Mouse (Mus musculus) right cerebral cortex, adult 2 months (tissue): Measurements from ENCODE around the gene Fbxl15.

Experiments used
- DNase-seq, 2 experiments: peaks; one replicate each; pipeline ENCODE4 v3.0.0; 2021 to 2022; ENCODE audit warnings: low spot score in 2 of 2

Gene Fbxl15

DNA sequence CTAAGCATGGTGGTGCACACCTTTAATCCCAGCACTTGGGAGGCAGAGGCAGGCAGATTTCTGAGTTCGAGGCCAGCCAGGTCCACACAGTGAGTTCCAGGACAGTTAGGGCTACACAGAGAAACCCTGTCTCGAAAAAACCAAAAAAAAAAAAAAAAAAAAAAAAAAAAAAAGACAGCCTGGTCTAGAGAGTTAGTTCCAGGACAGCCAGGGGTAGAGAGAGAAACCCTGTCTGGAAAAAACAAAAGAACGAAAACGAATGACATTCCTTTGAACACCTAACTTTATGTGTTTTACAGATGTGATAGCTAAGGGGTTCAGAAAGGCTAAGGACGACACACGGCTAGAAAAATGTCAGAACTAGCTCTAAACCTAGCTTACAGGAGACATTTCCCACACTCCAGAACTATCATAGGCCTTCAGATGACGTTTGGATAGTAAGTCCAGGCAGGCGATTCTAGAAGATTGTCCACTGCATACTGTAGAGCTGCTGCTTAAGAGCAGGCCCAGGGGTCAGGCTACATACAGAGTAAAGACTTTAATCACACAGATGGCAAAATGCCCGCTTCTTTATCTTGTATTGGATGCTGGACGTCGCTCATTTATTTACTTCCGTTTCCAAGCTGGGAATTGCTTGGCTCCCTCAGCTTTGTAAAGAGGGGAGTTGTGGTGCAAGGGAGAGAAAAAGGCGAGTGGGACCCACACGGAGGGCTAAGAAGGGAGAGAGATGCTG, 20.1 kb downstream of the Fbxl15 start:
- no peak for DNase-seq

DNA sequence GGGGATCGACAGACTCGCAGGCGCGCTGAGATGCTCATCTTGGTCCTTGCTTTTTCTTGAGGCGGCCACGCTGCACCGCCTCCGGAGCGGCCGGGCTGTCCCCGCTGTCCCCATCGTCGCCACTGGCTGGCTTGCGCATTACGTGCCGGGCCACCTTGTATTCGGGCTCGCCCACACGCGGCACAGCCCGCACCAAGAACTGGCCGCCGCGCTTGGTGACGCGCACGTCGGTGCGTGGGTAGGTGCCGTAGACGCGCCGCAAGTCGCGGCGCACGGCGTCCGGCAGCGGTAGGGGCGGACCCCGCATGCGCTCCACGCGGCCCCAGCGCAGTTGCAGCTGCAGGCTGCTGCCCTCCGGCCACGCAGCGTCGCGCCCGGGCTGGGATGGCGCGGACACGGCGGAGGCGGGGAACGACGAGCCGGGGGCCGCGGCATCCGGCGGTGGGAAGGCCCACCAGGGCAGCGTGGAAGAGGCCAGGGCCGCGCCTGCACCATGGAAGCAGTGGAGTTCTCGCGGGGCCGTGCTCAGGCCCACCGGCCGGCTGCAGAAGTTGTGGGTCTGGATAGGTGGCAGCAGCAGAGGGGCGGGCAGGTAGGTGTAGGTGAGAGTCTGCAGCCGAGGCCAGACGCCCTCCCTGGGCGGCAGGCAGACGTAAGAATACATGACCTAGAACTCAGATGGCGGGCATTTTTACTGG, 20.9 kb downstream of the Fbxl15 start:
- peak; percentile 91 to 93 for DNase-seq

DNA sequence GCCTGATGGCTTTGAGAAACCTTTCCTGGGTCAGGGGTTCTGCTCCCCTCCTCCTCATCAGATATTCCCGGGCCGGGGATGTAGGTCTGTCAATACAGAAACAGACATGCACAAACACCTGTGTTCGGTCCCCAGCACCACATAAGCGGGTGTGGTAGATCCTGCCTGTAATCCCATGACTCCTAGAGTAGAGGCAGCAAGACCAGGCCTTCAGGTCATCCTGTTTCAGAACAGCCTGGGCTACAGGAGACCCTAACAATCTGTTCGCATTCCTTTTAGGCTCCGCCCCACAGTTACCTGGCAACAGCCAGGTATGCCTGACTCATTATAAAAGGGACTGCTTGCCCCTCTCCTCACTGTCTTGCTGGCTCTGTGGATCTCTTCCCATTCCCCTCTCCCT, 21.6 kb downstream of the Fbxl15 start:
- no peak for DNase-seq

DNA sequence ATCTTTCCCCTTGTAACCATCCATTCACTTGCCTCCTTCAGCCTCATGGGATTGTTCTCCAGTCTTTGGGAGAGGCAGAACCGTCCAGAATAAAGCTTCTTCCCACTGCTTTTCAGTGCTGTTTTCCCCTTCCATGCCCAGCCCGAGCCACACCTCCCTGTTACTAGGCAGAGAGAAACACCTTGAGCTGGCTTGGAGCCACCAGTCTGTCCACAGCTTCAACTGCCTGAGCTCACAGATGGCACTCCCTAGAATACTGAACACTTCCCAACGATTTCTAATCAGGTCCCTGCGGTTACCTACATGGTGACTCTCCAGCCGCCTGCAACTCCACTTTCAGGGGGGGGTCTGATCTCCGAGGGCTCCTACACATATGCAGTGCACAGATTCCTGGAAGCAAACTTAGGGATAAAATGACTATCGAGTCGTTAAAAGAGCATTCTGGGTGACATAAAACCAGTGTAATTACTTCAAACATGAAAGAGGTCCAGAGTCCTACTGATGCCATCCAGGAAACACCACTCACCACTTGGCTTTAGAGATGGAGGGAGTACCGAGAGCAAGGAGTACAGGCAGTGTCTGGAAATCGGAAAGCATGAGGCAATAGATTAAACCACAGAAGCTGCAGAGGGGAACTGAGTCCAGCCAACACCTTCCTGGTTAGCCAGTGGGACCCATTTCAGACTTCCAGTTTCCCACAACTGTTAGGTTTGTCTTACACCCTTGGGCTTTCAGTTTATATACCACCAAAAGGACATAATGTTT, 22.4 kb downstream of the Fbxl15 start, which contains the start of gene 2310034G01Rik:
Gene 2310034G01Rik, minus strand, starts transcription at position 135 of the 765 bp plus-strand sequence.
- DNase-seq, result no peak

DNA sequence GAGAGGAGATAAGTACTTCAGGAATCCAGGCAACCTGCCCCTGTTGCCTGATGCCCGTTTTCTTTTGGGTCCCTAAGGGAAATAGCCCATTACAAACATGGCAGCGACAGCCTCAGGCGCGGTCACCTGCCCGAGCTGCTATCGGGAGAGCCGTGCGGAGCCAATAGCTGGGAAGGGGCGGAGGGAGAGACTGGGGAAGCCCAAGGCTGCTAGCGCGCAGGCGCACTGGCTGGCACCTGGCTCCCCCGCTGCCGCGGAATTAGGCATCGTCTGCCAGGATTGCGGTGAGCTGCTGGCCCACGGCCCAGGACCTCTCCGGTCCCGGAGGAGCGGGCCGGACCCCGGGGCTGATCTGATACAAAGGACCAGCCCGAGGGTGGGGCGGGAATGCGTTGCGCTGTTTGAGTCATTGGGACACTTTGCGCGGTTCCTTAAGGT, 28.7 kb downstream of the Fbxl15 start:
- peak; percentile 91 to 92 for DNase-seq

DNA sequence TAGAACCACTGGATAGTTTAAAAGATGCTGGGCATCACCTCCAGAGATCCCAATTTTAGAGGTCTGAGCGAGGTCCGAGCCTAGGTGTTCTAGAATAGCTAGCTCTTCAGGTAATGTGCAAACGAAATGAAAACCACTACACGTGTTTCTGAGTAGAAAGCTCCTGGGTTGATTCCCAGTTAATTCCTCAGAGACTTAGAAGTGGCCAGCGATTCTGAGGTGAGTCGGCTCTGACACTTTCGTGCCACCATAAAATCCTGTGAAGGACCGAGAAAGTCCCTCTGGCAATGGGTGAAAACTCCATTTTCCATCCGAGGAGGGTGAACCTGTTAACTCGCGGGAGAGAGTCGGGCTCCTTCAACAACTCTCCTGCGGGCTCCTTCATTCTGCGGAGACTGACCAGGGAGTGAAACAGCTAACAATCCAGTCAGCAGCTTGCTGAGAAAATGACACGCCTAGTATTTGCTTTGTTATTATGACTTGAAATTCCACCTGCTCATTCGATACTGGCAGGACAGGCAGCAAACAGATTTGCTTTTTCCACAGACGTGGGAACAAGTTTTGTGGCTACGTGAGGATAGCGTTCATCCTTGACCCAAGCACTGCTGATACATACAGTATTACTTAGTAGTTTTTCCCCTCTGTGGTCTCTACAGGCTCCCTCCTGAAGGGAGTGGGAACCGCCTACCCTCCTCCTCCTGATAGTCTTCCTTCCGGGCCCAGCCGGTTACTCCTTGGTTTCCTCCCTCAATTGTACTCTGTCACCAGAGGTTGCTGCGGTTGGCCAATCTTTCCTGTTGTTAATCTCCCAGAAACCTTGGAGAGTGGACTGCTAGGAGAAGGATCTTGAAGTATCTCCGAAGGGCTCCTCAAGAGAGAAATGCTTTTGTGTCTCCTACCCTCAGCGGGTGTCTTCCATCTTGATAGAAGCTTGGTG, 29.6 kb downstream of the Fbxl15 start:
- DNase-seq, result no peak

DNA sequence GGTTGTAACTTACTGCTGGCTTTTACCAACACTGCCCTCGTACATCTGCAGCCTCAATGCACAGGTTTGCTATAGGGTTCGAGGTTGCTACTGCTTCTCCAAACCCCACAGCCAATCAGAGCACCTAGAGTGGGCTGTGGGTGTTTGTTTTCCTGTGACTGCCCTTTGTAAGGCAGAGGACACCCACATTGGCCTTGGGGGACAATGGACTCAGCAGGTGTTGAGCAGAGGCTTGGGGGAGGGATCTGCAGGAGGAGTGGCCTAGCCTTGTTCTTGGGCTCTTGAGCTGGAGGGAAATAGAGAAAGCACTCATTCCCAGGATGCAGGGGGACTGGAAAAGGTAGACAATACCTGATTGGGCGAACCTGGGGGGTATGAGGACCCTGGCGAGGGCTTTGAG, 30.4 kb downstream of the Fbxl15 start:
- DNase-seq, result no peak

DNA sequence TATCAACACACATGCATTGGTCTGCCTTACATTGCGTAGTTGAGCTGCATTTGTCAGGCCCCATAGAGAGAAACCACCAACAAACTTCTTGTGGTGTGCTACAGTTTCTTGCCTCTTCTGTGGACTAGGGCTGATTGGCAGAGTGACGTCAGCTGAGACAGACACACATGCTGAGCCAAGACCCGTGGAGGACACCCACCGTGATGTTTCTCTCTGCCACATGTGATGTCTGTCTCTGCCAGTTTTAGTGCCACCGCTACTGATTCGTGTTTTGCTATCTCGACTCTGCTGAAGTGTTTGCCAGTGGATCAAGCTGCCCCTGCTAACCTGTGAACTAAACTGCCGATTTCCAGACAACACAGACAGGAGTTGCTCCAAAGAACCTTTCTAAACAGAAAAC, 34.1 kb downstream of the Fbxl15 start:
- DNase-seq, result no peak

DNA sequence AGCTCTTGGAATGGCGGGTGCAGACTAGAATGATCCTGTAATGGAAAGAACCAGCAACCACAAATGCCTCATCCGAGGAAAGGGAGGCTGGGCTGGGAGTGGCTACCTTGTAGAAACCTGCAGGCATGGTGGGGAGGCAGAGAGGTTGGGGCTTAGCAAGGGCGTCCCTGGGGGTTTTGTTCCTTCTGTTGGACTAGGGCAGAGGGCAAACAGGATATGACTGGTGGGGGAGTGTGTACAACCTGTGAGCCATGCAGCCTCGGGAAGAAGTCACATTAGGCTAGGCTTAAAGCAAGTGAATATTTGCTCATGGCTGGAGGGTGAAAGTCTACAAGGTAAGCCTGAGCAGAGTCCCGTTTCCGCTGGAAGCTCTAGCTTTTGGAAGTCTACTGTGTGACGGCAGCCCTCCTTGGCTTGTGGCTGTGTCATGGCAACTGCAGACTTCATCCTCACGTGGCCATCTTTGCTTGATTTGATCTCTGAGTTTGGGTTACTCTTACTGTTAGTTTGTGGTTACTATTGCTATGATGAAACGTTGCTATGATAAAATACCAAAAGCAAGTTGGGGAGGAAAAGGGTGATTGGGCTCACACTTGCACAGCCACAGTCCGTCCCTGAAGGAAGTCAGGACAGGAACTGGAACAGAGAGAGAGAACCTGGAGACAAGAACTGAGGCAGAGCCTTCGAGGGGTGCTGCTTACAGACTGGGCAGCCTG, 35.5 kb downstream of the Fbxl15 start:
- no peak for DNase-seq

DNA sequence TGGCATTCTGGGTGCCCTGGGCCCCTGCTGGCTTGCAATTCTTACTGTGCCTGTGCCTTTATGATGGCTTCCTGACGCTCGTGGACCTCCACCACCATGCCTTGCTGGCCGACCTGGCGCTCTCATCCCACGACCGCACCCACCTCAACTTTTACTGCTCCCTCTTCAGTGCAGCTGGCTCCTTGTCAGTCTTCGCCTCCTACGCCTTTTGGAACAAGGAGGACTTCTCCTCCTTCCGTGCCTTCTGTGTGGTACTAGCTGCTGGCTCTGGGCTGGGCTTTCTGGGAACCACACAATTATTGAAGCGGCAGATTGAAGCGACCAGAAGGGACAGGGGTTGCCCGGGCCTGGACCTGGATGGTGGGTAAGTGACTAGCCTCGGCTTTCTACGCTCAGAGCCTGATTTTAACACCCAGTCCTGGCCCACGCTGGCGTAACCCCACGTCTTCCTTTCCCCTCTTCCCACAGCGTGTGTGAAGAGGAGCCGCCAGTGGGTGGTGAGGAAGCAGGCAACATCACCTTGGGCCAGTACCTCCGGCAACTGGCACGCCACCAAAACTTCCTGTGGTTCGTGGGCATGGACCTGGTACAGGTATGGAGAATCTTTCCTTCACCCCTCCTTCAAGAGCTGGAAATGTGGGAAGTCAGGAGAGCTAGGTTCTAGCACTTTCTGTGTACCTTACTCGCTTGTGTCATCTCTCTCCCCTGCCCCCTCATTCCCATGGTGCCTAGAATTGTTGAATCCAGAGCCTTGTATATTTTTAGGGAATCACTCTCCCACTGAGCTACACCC, 40.0 kb downstream of the Fbxl15 start:
- DNase-seq, result peak; percentile 62 to 69

DNA sequence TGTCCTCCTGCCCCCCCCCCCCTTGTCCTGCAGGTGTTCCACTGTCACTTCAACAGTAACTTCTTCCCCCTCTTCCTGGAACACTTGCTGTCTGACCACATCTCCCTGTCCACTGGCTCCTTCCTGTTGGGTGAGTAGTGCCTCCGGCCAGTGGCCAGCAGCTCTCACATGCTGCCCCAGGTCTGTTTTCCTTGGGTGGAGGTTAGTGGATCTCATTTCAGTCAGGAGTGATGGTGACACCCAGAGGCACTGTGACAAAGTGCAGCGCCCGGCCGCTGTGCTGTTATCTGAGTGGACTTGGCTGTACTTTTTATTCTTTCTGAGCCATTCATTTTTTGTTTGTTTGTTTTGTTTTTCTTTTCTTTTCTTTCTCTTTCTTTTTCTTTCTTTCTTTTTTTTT, 41.2 kb downstream of the Fbxl15 start:
- peak; percentile 59 to 78 for DNase-seq

DNA sequence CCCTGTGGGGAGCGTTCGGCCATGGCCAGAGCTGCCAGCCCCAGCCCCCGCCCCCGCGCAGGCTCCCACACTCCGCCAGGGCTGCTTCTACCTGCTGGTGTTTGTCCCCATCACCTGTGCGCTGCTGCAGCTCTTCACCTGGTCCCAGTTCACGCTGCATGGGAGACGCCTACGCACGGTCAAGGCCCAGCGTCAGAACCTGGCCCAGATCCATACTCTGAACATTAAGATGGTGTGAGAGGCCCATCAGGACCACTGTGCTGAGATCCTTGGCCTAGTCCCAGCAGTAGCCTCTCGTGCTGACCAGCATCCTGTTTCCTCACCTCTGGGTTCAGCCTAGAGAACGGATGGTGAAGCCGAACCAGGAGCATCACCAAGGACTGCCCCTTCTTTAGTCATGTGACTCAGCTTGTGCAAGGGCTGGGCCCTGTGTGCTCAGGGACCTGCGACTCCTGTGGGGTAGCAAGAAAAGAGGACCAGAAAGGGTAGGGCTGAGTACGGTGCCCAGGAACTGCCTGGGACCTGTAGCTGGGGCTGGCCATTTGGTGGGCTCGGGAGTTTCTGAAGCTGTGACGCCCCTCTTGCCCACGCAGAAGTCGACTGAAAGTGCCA, 46.6 kb downstream of the Fbxl15 start:
- DNase-seq, result no peak

DNA sequence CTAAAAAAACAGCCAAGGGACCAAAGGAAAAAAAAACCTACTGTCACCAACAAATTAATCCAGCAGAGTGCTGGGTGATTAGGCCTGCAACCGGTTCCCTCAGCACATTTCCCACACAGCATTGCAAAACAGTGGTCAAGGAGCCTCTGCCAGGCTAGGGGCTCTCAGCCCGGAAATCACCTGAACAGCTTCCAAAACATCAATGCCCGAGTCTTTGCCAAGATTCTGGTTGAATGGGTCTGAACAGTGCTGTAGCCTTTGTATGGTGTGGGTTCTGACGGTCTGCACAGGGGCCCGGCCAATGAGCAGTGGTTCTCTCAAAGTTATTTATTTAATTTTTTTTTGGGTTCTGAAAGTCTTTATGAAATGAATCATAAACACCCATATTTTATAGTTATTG, 47.5 kb downstream of the Fbxl15 start:
- DNase-seq, result peak; percentile 35 to 62

DNA sequence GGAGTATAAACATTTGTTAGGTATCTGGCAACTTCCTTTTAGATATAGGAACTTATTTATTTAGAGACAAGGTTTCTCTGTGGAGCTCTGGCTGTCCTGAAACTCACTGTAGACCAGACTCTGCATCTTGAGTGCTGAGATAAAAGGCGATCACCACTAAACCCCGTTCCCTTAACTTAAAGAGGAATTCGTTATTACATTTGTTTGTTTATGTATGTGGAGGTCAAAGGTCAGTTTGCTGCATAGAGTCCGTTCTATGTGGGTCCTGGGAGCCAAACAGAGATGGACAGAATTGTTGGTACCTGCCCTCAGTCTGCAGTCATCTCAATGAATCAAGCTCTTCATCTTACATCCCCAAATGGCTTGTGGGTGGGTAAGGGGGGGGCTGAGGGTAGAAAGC, 47.9 kb downstream of the Fbxl15 start:
- no peak for DNase-seq
